Mouse (Mus musculus): ENCODE data around the gene Mov10. TPM values are rescaled to one million over a fixed set of nuclear protein-coding genes. Genes with fewer than 3 reads are reported as not detected.
"Not testable (repeated sequence)": the region's sequence is repeated elsewhere in the genome, so short reads cannot be mapped to it uniquely, and the experiment has no call there.

Mov10 gene
- 71.7 and 74.9 TPM in 2 replicates for polyA plus RNA-seq (2015; fragmentation: Nextera tagmentation; extraction: Ambion mirVana)

DNA sequence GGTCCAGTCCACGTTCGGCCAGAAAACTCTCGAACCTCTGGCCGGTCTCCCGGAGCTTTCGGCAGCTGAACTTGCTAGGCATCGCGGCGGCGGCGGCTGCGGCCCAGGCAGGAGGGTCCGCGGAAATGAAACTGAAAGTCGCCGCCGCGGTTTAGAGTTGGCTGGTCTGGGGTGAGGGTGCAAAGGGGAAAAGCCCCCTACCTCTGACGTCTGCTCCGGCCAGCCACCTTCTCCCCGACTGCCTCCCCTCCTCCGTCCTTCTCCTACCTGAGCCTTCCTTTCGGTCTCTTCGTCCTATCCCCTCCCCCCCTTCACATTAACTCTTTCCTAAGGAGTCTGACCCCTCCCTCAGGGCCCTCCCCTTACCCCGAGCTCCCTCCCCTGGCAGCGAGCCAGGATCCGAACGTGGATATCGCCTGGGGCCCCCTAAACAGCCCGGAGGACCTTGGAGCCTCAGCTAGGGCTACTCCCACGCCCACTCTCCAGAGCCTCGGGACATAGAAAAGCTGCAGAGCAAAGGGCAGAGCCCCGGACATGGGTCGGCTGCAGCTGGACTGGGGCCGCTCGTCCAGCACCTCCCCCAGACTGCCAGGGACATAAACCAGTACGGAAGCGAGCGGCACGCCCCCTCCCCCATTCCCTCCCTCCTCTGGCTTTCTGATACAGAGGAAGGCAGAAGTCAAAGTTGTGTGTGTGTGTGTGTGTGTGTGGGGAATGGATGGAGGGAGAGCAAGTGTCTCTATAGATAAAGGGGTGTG is at the start of gene Mov10:
Mov10 (minus strand) TSS at position 573 of the 758 bp plus-strand sequence.
- peak within 1 kb of the TSS; percentile 97 for H3K27ac ChIP-seq
- whole genome bisulfite sequencing = under 1% methylated on average over 39 of the region's 40 CpGs
- peak within 1 kb of the TSS; percentile 97 for H3K9ac ChIP-seq
- H3K36me3 ChIP-seq = peaks cover 27% of the 10 kb centered on the region
- H3K9me3 ChIP-seq = no peaks in the 10 kb centered on the region
- peak within 1 kb of the TSS; percentile 91 for H3K4me3 ChIP-seq
- H3K4me1 ChIP-seq = peaks cover 28% of the 10 kb centered on the region
- ATAC-seq (ENCODE audit: low FRiP score, low read depth) = peak; percentile 78
- no peaks in the 10 kb centered on the region for H3K27me3 ChIP-seq
- H3K4me2 ChIP-seq (replicated peaks) = peak within 1 kb of the TSS; percentile 79

DNA sequence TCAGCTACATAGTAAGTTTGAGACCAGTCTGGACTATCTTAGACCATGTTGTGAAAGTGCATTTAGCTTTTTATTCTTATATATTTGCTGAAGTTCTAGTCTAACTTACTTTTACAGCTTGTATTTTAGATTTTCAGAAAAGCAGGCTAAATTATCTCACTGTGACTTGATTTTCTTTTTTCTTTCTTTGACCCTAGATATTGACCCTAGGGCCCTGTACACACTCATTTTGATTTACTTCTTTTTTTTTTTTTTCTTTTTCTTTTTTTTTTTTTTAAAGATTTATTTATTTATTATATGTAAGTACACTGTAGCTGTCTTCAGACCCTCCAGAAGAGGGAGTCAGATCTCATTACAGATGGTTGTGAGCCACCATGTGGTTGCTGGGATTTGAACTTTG is 48.3 kb upstream of the Mov10 start:
- H3K9me3 ChIP-seq; H3K27ac ChIP-seq; H3K27me3 ChIP-seq; ATAC-seq (ENCODE audit: low FRiP score, low read depth); H3K4me3 ChIP-seq; H3K9ac ChIP-seq: not testable (repeated sequence)
- Histone ChIP-seq H3K4me1 (peaks cover 29% of the 10 kb centered on the region), H3K36me3 (peaks cover 23% of the 10 kb centered on the region), H3K4me2 (replicated peaks) (peak overlapping the region; percentile 82; the same call in 1 of the 2 replicates)

DNA sequence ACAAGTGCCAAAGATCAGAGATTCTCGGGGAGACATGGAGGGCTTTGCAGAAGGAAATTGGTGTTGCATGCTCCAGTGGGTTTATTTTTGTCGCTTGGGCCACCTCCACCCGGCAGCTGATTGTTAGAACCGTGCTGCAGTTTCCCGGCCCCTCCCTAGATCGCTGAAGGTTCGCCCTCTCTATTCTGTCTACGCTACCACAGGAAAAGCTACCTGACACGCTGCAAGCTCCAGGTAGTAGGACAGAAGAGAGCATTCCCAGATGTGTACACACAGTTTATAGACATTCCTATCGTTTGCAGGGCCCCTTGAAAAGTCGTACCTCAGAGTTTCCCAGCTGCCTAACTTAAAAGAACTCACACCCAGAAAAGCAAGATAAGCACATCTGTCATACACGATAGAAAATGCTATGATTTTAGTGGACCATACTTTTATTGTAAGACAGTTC is 47.0 kb upstream of the Mov10 start:
- Histone ChIP-seq H3K4me1 (peaks cover 34% of the 10 kb centered on the region), H3K9me3 (no peaks in the 10 kb centered on the region), H3K4me3 (peak overlapping the region; percentile 95), H3K27ac (peak overlapping the region; percentile 98), H3K9ac (peak overlapping the region; percentile 92), H3K27me3 (no peaks in the 10 kb centered on the region), H3K36me3 (peaks cover 10% of the 10 kb centered on the region), H3K4me2 (replicated peaks) (peak overlapping the region; percentile 82)
- WGBS = 1% methylated on average over 12 of the region's 12 CpGs
- ATAC-seq (ENCODE audit: low FRiP score, low read depth) = peak; percentile 7; the same call in 1 of the 2 replicates

DNA sequence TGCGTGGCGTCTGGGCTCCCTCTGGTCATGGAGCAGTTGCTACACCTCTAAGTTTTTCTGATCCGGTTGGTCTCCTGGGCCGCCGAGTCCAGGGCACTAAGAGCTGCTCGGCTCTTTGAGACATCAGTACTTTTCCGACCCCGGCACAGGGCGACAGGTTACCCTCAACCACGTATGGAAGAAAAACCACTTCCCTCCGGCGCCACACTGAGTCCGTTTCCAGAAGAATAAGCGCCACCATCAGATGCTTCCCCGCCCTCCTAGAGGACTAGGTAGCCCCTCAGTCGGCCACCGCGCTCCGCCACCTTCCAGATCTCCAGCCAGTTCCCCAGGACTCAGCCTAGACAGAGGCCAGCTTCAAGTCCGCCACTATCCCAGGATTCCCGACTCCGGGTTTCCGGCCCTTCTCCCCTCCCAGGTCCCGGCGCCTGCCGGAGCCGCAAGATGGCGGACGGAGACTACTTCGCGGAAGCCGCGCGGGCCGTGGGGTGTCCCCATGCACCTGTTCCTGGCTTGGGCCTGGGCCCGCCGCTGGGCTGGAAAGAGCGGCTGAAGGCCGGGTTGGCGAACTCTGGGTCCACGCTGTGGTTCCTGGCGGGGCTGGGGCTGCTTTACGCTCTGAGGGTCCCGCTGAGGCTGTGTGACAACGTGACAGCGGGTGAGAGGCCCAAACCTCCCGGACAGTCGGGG is 46.4 kb upstream of the Mov10 start:
- ATAC-seq (ENCODE audit: low FRiP score, low read depth) = peak; percentile 90
- peak overlapping the region; percentile 92 for H3K9ac ChIP-seq
- H3K4me2 ChIP-seq (replicated peaks) = peak overlapping the region; percentile 82
- H3K27ac ChIP-seq = peak overlapping the region; percentile 98
- no peaks in the 10 kb centered on the region for H3K27me3 ChIP-seq
- H3K9me3 ChIP-seq = no peaks in the 10 kb centered on the region
- peaks cover 34% of the 10 kb centered on the region for H3K4me1 ChIP-seq
- under 1% methylated on average over 48 of the region's 48 CpGs for WGBS
- peaks cover 6% of the 10 kb centered on the region for H3K36me3 ChIP-seq
- peak overlapping the region; percentile 95 for H3K4me3 ChIP-seq

DNA sequence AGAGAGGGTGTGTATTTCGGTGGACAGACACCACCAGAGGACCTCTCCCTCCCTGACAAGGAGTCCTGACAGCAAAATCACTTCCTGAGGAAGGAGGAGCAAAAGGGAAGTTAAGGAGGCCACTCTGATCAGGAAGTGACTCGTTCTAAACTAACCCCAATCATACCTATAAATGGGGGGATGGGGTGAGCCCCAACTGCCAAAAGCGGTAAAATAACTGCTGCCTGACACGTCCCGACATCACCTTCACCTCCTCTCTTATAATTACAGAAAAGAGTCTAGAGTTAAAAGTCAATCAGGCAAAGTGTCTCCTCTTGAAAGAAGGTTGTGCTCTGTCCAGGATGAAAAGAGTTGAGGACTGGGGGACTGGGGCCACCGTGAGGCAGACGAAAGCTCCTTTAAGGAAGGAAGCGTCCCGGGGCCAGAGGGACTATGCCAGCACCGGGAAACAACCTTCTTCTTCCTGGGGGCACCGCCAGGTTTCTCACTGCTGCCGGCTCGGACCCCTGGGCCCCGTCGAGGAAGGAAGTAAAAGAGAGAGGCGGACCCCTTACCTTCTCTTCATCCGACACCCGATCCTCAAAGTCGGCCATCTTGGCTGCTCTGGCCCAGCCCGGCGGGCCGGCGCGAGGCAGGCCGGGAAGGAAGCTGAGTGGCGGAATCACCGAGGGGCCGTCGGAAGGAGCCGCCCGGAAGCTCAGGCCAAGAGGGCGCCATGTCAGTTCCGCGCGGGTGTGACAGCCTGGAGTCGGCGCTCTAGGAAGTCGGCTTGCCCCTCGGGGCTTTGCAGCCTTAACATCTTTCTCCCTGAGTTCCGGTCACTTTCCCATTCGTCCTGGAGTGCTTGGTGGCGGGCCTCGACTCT is 45.7 kb upstream of the Mov10 start, which contains the start of the genes St7l and Capza1:
St7l (plus strand) TSS at position 220 of the 865 bp plus-strand sequence.
Capza1 (minus strand) TSS at position 720 of the 865 bp plus-strand sequence.
- peak within 1 kb of the TSS; percentile 98 for H3K27ac ChIP-seq
- peak within 1 kb of the TSS; percentile 82 for H3K4me2 ChIP-seq (replicated peaks)
- peaks cover 5% of the 10 kb centered on the region for H3K36me3 ChIP-seq
- under 1% methylated on average over 43 of the region's 43 CpGs for WGBS
- no peaks in the 10 kb centered on the region for H3K9me3 ChIP-seq
- peak within 1 kb of the TSS; percentile 92 for H3K9ac ChIP-seq
- peak; percentile 94 for ATAC-seq (ENCODE audit: low FRiP score, low read depth)
- peaks cover 34% of the 10 kb centered on the region for H3K4me1 ChIP-seq
- H3K27me3 ChIP-seq = no peaks in the 10 kb centered on the region
- peak within 1 kb of the TSS; percentile 95 for H3K4me3 ChIP-seq

DNA sequence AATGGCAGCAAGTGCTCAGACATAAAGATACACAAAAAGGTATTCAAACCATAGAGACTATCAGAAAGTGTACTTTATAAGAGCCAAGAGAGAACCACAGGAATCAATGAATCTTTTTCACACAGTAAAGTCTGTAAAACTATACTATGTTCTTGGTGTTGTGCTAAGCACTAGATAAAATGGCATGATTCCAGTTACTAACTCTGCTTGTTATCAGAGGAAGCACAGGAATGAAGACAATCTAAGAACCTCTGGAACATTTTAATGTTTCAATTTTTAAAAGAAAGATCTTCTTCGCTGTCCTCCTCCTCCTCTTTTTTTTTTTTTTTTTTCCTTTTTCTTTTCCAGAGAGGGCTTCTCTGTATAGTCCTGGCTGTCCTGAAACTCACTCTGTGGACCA is 40.2 kb upstream of the Mov10 start:
- Histone ChIP-seq H3K9me3 (no peaks in the 10 kb centered on the region), H3K4me3 (no peak overlapping the region), H3K27me3 (no peaks in the 10 kb centered on the region), H3K9ac (no peak overlapping the region), H3K27ac (no peak overlapping the region), H3K4me1 (peaks cover 24% of the 10 kb centered on the region), H3K36me3 (peaks cover 16% of the 10 kb centered on the region), H3K4me2 (replicated peaks) (no peak overlapping the region)
- WGBS = 95% methylated on average over 1 of the region's 1 CpGs
- no peak for ATAC-seq (ENCODE audit: low FRiP score, low read depth)

DNA sequence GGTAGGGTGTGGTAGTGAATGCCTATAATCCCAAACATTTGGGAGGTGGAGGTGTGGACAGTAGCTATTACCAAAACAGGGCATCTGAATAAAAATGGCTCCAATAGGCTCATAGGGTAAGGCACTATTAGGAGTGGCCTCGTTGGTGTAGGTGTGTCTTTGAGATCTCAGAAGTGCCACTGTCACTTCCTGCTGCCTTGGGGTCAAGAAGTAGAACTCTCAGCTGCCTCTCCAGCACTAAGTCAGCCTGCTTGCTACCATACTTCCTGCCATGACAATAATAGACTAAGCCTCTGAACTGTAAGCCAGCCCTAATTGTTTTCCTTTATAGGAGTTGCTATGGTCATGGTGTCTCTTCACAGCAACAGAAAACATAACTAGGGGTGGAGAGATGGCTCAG is 37.7 kb upstream of the Mov10 start:
- H3K36me3 ChIP-seq = peaks cover 16% of the 10 kb centered on the region
- 72% methylated on average over 1 of the region's 1 CpGs for WGBS
- H3K4me1 ChIP-seq = peaks cover 2% of the 10 kb centered on the region; the same call in 1 of the 2 replicates
- no peak overlapping the region for H3K9ac ChIP-seq
- no peak for ATAC-seq (ENCODE audit: low FRiP score, low read depth)
- no peaks in the 10 kb centered on the region for H3K9me3 ChIP-seq
- H3K27me3 ChIP-seq = no peaks in the 10 kb centered on the region
- H3K4me2 ChIP-seq (replicated peaks) = no peak overlapping the region
- H3K27ac ChIP-seq = no peak overlapping the region
- H3K4me3 ChIP-seq = no peak overlapping the region

DNA sequence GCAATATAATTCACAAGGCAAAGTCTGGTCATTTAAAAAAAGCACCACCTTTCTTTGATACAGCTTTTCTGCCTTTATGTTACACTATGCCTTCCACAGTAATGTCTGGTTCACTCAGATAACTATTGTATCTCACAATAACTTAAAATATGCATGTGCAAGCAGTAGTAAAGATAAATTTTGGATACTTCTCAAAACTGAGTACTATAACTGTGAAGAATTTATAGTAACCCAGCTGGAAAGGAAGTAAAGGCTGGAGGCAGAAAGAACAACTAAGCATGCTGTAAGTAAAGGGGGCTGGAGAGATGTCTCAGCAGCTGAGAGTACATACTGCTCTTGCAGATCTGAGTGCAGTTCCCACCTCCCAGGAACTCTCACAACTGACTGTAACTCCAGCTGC is 36.5 kb upstream of the Mov10 start:
- H3K27me3 ChIP-seq = no peaks in the 10 kb centered on the region
- ATAC-seq (ENCODE audit: low FRiP score, low read depth) = no peak
- H3K9me3 ChIP-seq = no peaks in the 10 kb centered on the region
- H3K4me1 ChIP-seq = no peaks in the 10 kb centered on the region
- H3K36me3 ChIP-seq = peaks cover 16% of the 10 kb centered on the region
- no peak overlapping the region for H3K27ac ChIP-seq
- no peak overlapping the region for H3K4me2 ChIP-seq (replicated peaks)
- no peak overlapping the region for H3K4me3 ChIP-seq
- H3K9ac ChIP-seq = no peak overlapping the region

DNA sequence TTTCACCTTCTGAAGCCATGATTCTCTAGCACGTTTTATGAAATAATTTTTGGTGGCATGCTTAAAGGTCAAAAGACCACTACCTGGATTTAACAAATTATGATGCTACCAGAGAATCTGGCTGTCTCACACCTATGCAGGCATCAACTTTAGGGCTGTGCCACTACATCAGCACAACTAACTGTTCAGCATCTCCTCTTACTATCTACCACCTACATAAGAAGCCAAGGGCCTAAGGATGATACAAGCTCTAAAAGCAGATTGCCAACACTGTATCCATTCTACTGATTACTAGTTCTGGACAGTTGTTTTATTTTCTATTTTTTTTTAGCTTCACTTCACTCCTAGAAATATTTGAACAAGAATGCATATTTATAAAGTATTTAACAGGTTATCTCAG is 36.1 kb upstream of the Mov10 start:
- Histone ChIP-seq H3K27me3 (no peaks in the 10 kb centered on the region), H3K9me3 (no peaks in the 10 kb centered on the region), H3K4me1 (no peaks in the 10 kb centered on the region), H3K4me3 (no peak overlapping the region), H3K27ac (no peak overlapping the region), H3K4me2 (replicated peaks) (no peak overlapping the region), H3K9ac (no peak overlapping the region), H3K36me3 (peaks cover 16% of the 10 kb centered on the region)
- WGBS = 77% methylated on average over 1 of the region's 1 CpGs
- no peak for ATAC-seq (ENCODE audit: low FRiP score, low read depth)

DNA sequence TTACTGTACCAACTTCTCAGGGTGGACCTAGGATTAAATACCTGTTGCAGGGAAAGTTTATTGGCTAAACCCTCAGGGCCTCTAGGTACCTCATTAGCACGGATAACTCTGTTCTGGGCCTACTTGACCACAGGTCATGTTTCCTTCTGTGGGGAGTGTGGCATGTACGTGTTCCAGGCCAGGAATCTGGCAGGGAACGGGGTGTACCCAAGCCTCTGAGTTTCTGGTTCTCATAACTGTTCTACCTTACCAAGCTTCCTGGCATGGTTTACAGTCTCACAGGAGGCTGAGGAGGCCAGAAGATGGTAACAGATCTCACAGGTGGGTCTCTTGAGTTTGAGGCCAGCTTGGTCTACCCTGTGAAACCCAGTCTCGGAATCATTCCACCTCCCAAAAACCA is 28.2 kb upstream of the Mov10 start:
- no peak for ATAC-seq (ENCODE audit: low FRiP score, low read depth)
- Histone ChIP-seq H3K27ac (no peak overlapping the region), H3K4me2 (replicated peaks) (no peak overlapping the region), H3K27me3 (no peaks in the 10 kb centered on the region), H3K9ac (no peak overlapping the region), H3K4me1 (no peaks in the 10 kb centered on the region), H3K4me3 (no peak overlapping the region), H3K9me3 (no peaks in the 10 kb centered on the region), H3K36me3 (peaks cover 52% of the 10 kb centered on the region)
- 70% methylated on average over 4 of the region's 4 CpGs for WGBS

DNA sequence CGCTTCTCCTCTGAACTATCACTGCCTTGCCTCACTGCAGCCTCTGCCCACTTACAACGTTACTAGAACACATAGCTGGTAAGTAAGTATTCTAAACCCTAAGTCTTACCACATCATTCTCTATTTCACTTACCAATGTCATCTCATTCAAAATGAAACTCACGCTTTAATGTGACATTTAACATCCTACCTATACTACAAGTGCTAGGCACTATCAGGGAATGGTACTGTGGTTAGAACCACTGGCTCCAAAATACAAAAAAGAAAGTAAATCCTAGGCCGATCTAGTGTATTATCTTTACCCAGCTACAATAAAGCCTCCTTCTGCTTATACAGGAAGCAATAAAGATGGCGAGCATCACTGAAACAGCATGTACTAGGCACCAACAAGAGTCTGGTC is 22.7 kb upstream of the Mov10 start:
- no peak overlapping the region for H3K4me2 ChIP-seq (replicated peaks)
- H3K27me3 ChIP-seq = no peaks in the 10 kb centered on the region
- no peak overlapping the region for H3K9ac ChIP-seq
- H3K9me3 ChIP-seq = no peaks in the 10 kb centered on the region
- H3K4me1 ChIP-seq = no peaks in the 10 kb centered on the region
- 95% methylated on average over 5 of the region's 5 CpGs for WGBS
- ATAC-seq (ENCODE audit: low FRiP score, low read depth) = no peak
- peaks cover 76% of the 10 kb centered on the region for H3K36me3 ChIP-seq
- no peak overlapping the region for H3K4me3 ChIP-seq
- H3K27ac ChIP-seq = no peak overlapping the region

DNA sequence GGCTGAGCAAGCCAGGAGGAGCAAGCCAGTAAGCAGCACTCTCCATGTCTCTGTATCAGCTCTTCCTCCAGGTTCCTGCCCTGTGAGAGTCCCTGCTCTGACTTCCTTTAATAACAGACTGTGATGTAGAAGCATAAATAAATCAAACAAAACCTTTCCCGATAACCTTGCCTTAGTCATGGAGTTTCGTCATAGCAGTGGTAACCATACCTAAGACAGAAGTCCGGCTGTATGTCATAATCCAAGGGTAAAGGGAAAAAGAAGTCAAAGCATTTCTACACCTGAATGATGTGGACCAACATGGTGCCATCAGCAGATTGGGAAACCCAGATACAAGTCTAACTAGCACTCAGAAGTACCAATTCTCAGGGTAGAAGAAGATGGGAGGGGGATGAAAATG is 17.4 kb upstream of the Mov10 start:
- no peak overlapping the region for H3K27ac ChIP-seq
- no peaks in the 10 kb centered on the region for H3K9me3 ChIP-seq
- H3K27me3 ChIP-seq = no peaks in the 10 kb centered on the region
- WGBS = 96% methylated on average over 3 of the region's 3 CpGs
- no peaks in the 10 kb centered on the region for H3K4me1 ChIP-seq
- H3K4me2 ChIP-seq (replicated peaks) = no peak overlapping the region
- no peak overlapping the region for H3K4me3 ChIP-seq
- ATAC-seq (ENCODE audit: low FRiP score, low read depth) = no peak
- no peak overlapping the region for H3K9ac ChIP-seq
- H3K36me3 ChIP-seq = peaks cover 63% of the 10 kb centered on the region

Data from limb, embryonic 13.5 days (tissue).